Mouse (Mus musculus) lung, embryonic 14.5 days (tissue): ENCODE measurements around the gene Rbfox2. TPM values are rescaled to one million over a fixed set of nuclear protein-coding genes. Genes with fewer than 3 reads are reported as not detected.

ENCODE experiments used
- ATAC-seq: fragments of 200-750 bp; cut with Nextera tagmentation; 2 replicates; pipeline ENCODE4 v1.8.0; 2017; ENCODE audit warnings: mild to moderate bottlenecking, moderate TSS enrichment, moderate library complexity; ENCODE audit not compliant: insufficient read depth
- DNase-seq: peaks from one replicate; pipeline ENCODE4 v3.0.0-alpha.2; 2015
- H3K27ac ChIP-seq: fragments of 300-500 bp; sonication (generic); 2 replicates; pipeline ENCODE4 v1.5.1; 2014; ENCODE audit warnings: low read depth, mild to moderate bottlenecking, moderate library complexity
- H3K27me3 ChIP-seq: fragments of 300-500 bp; sonication (generic); 2 replicates; pipeline ENCODE4 v1.6.1; 2014; ENCODE audit warnings: low read length, control low read depth; ENCODE audit not compliant: insufficient read depth
- H3K36me3 ChIP-seq: fragments of 300-500 bp; sonication (generic); 2 replicates; pipeline ENCODE4 v1.6.1; 2014; ENCODE audit warnings: control low read depth; ENCODE audit not compliant: insufficient read depth
- H3K4me1 ChIP-seq: fragments of 300-500 bp; sonication (generic); 2 replicates; pipeline ENCODE4 v1.6.1; 2014; ENCODE audit warnings: antibody characterized with exemption, control low read depth; ENCODE audit not compliant: insufficient read depth
- H3K4me2 ChIP-seq: fragments of 300-500 bp; sonication (generic); 2 replicates; pipeline ENCODE4 v1.6.1; 2014; ENCODE audit warnings: mild to moderate bottlenecking
- H3K4me3 ChIP-seq: fragments of 300-500 bp; sonication (generic); 2 replicates; pipeline ENCODE4 v1.5.1; 2014; ENCODE audit warnings: low read depth, low read length
- H3K9ac ChIP-seq: fragments of 300-500 bp; sonication (generic); 2 replicates; pipeline ENCODE4 v1.6.1; 2014
- H3K9me3 ChIP-seq: fragments of 300-500 bp; sonication (generic); 2 replicates; pipeline ENCODE4 v1.6.1; 2016; ENCODE audit warnings: low read depth, low read length, control low read depth
- CTCF ChIP-seq: IDR thresholded peaks from 2 replicates; pipeline ENCODE4 v1.5.1; 2016; ENCODE audit warnings: antibody characterized with exemption, low read depth
- WGBS: fragments of 180-500 bp; shearing (Covaris S2); extraction: QIAGEN DNeasy Blood & Tissue Kit; methylation state at CpG from one replicate; pipeline ENCODE4 v1.1.7; 2014; 5-methylcytosine and 5-hydroxymethylcytosine counted together
- polyA plus RNA-seq: library from polyadenylated mRNA; unstranded; fragments of >200 nt; fragmentation: Nextera tagmentation; extraction: Ambion mirVana; gene quantifications from 2 replicates; pipeline ENCODE4 v1.2.1, GENCODE M21; 2014

Rbfox2 gene
- polyA plus RNA-seq, 1 experiment from 2014 or later, result 55.8 TPM

- no peak overlapping the region for H3K4me3 ChIP-seq
- 46% methylated on average over 5 of the region's 5 CpGs for WGBS
- H3K4me2 ChIP-seq, result no peak overlapping the region
- no peaks in the 10 kb centered on the region for H3K9me3 ChIP-seq
- no peak for TF ChIP-seq CTCF
- no peak overlapping the region; the same call in 1 of the 2 replicates for H3K27ac ChIP-seq
- no peak for ATAC-seq
- no peaks in the 10 kb centered on the region for H3K36me3 ChIP-seq
- no peaks in the 10 kb centered on the region for H3K27me3 ChIP-seq
- no peak overlapping the region for H3K9ac ChIP-seq
- H3K4me1 ChIP-seq, result peaks cover 7% of the 10 kb centered on the region
- DNase-seq, result peak; percentile 84
Observed at GRCm38 (mm10) chr15:77196827-77197226, 110.0 kb downstream of the Rbfox2 start.

GRCm38 (mm10) chr15:77196001-77196400, 110.8 kb downstream of the Rbfox2 start:
- no peak for TF ChIP-seq CTCF
- Histone ChIP-seq H3K9me3 (no peaks in the 10 kb centered on the region), H3K4me1 (peaks cover 7% of the 10 kb centered on the region), H3K27ac (no peak overlapping the region), H3K4me2 (no peak overlapping the region), H3K4me3 (no peak overlapping the region), H3K9ac (no peak overlapping the region), H3K27me3 (no peaks in the 10 kb centered on the region), H3K36me3 (no peaks in the 10 kb centered on the region)
- ATAC-seq, result no peak
- 72% methylated on average over 2 of the region's 2 CpGs for WGBS
- DNase-seq, result no peak

- H3K27me3 ChIP-seq, result no peaks in the 10 kb centered on the region
- WGBS, result 54% methylated on average over 14 of the region's 14 CpGs
- H3K4me2 ChIP-seq, result no peak overlapping the region
Observed at GRCm38 (mm10) chr15:77192154-77192935, 114.5 kb downstream of the Rbfox2 start.

GRCm38 (mm10) chr15:77186096-77186495, 120.7 kb downstream of the Rbfox2 start:
- H3K36me3 ChIP-seq, result no peaks in the 10 kb centered on the region
- no peak overlapping the region for H3K27ac ChIP-seq
- TF ChIP-seq CTCF, result no peak
- 97% methylated on average over 1 of the region's 1 CpGs for WGBS
- ATAC-seq (no peak), DNase-seq (no peak)
- no peak overlapping the region for H3K9ac ChIP-seq
- no peaks in the 10 kb centered on the region for H3K9me3 ChIP-seq
- H3K4me2 ChIP-seq, result no peak overlapping the region
- no peak overlapping the region for H3K4me3 ChIP-seq
- H3K4me1 ChIP-seq, result 0 out of 2 replicates have a peak, but pooled peaks cover 5% of the 10 kb centered on the region
- no peaks in the 10 kb centered on the region for H3K27me3 ChIP-seq

More at GRCm38 (mm10) chr15:77192154-77192935, 114.5 kb downstream of the Rbfox2 start:
- ATAC-seq (no peak), DNase-seq (no peak)
- Histone ChIP-seq H3K36me3 (no peaks in the 10 kb centered on the region), H3K4me3 (no peak overlapping the region), H3K9me3 (no peaks in the 10 kb centered on the region), H3K27ac (0 out of 2 replicates have a peak overlapping the region, but pooled peaks have one; percentile 32), H3K4me1 (peaks cover 6% of the 10 kb centered on the region), H3K9ac (peak overlapping the region; percentile 0; the same call in 1 of the 2 replicates)
- no peak for TF ChIP-seq CTCF

GRCm38 (mm10) chr15:77185614-77186013, 121.2 kb downstream of the Rbfox2 start:
- DNase-seq (peak; percentile 19), ATAC-seq (no peak)
- no peak overlapping the region for H3K27ac ChIP-seq
- no peaks in the 10 kb centered on the region for H3K9me3 ChIP-seq
- H3K27me3 ChIP-seq, result no peaks in the 10 kb centered on the region
- no peaks in the 10 kb centered on the region for H3K36me3 ChIP-seq
- 0 out of 2 replicates have a peak, but pooled peaks cover 5% of the 10 kb centered on the region for H3K4me1 ChIP-seq
- H3K9ac ChIP-seq, result no peak overlapping the region
- H3K4me3 ChIP-seq, result no peak overlapping the region
- no peak for TF ChIP-seq CTCF
- WGBS, result 30% methylated on average over 5 of the region's 5 CpGs
- no peak overlapping the region for H3K4me2 ChIP-seq

GRCm38 (mm10) chr15:77182800-77183199, 124.0 kb downstream of the Rbfox2 start:
- H3K27me3 ChIP-seq, result no peaks in the 10 kb centered on the region
- H3K36me3 ChIP-seq, result no peaks in the 10 kb centered on the region
- no peak for ATAC-seq
- no peak overlapping the region for H3K9ac ChIP-seq
- H3K27ac ChIP-seq, result no peak overlapping the region
- peak; percentile 23 for DNase-seq
- 0 out of 2 replicates have a peak, but pooled peaks cover 5% of the 10 kb centered on the region for H3K4me1 ChIP-seq
- H3K4me3 ChIP-seq, result no peak overlapping the region
- WGBS, result 73% methylated on average over 5 of the region's 5 CpGs
- TF ChIP-seq CTCF, result no peak
- no peak overlapping the region for H3K4me2 ChIP-seq
- H3K9me3 ChIP-seq, result no peaks in the 10 kb centered on the region

GRCm38 (mm10) chr15:77174018-77174417, 132.8 kb downstream of the Rbfox2 start:
- no peak for DNase-seq
- H3K4me1 ChIP-seq, result peaks cover 5% of the 10 kb centered on the region; the same call in 1 of the 2 replicates
- ATAC-seq, result no peak
- no peak overlapping the region for H3K9ac ChIP-seq
- 73% methylated on average over 5 of the region's 5 CpGs for WGBS
- no peaks in the 10 kb centered on the region; the same call in 1 of the 2 replicates for H3K36me3 ChIP-seq
- no peak overlapping the region for H3K27ac ChIP-seq
- no peaks in the 10 kb centered on the region for H3K9me3 ChIP-seq
- TF ChIP-seq CTCF, result no peak
- no peak overlapping the region for H3K4me2 ChIP-seq
- H3K4me3 ChIP-seq, result no peak overlapping the region
- H3K27me3 ChIP-seq, result no peaks in the 10 kb centered on the region
